Mouse (Mus musculus): ENCODE measurements around the gene Mtf1.

GRCm38 (mm10) chr4:124762858-124763452 is 38.9 kb upstream of the Mtf1 start:
- TF ChIP-seq POLR2A (IDR thresholded peaks at IDR 0.05; ENCODE audit: insufficient read depth, low read depth, low read length) (no peak), CTCF (IDR thresholded peaks at IDR 0.05; ENCODE audit: insufficient read depth, low read depth, low read length) (no peak)
